Mouse (Mus musculus) common myeloid progenitor, adult 5-6 weeks (primary cell): Measurements from ENCODE around the gene Txn2. TPM values are rescaled to one million over a fixed set of nuclear protein-coding genes. Genes with fewer than 3 reads are reported as not detected.

Source experiments
- ATAC-seq: replicated peaks from 2 replicates; pipeline ENCODE4 v1.8.0; 2016; ENCODE audit warnings: low read depth, mild to moderate bottlenecking, moderate TSS enrichment, inconsistent platforms; ENCODE audit not compliant: poor library complexity, severe bottlenecking
- total RNA-seq: library from RNA; stranded (forward); fragments of 200-1000, 187-1606 nt; gene quantifications from 2 replicates; pipeline ENCODE4 v1.2.3, GENCODE M21; 2017

Gene Txn2
- total RNA-seq, 1 experiment from 2014 or later: 65.4 TPM

DNA sequence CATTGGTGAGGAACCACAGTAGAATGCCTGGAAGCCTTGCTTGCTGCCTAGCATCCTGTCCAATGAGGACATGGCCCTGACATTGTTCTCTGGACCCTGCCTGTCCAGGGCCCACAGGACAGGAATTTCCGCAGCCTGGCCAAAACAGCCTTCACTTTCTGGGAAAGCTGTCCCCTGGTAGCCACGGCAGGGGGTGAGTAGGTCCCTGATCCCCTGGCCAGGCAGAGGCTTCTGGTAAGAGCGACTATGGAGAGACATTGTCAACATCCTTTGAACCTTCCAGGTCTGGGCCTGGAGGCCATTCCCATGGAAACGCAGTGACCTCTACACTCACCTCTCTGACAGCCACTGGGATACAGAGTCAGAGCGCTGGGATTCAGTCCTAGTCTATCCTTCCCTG is 16.8 kb downstream of the Txn2 start:
- ATAC-seq: no peak

DNA sequence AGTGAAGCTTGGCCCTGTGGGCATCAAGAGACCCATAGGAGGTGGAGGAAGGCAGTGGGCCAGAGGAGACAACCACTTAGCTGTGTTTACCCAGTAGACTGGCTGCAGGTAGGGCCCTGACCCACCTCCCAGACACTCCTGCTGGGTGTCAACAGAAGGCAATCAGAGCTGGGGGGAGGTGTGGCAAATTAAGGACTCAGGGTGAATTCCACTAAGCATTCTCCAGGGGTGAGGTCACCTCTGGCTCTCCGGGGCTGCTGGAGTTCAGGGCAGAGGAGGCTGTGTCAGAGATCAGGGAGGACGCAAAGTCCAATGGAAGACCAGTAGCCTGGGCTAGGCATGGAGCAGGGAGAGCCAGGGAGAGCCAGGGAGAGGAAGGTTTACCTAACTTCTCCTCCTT is 17.7 kb downstream of the Txn2 start:
- ATAC-seq: no peak

DNA sequence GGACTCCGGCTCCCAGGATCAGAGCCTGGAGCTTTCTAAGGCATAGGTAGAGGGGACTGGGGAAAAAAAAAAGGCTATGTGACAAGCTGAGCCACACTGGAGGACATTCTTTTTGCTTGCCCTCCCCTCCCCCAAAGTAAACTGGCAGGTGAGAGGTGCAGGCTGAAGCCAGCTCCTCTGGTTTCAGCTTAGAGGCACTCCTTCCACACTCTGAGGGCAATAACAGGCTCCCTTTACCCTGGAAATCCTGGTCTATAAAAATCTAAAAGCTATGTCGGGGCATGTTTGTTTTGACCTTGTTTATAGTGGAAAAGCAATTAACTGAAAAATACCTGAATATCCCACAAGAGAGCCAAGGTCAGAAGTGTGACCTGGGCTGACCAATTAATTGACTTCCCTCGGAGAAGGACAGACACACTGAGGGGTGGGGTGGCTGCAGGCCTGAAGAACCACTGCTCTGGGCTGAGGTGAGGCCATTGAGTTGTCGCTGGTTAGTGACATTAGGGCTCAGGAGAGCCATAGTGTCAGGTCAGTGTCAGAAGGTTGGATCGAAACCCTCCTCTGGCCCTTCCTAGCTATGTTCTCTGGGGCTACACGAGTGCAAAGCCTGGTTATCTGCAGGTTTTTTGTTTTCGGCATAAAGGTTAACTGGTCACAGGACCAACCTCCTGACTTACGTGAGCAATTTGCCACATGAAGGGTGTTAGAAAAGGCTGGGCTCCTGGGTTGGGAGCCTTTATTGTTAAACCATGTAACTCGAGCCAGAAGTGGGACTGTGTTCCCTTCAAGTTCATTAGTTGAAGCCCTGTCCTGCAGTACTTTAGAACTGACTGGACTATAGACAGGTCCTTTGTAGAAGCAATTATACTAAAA is 20.9 kb downstream of the Txn2 start:
- ATAC-seq: no peak

DNA sequence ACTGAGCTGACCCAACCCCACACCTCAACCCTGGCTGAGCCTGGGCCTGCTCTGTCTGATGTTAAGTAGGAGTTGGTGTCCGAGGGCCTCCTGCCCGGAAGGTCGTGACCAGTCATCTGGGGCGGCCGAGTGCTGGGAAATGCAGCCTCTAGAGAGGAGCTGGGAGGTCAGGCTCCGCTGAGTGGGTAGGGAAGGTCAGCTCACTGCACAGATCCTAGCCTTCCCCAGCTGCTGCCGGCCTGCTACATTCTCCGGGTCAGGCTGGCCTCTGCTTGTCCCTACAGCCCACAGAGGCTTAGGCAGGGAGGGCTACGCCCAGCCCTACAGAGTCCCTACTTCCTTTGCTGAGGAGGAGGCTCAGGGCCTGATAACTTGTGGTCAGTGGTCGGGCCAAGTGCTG is 22.3 kb downstream of the Txn2 start:
- ATAC-seq: no peak

DNA sequence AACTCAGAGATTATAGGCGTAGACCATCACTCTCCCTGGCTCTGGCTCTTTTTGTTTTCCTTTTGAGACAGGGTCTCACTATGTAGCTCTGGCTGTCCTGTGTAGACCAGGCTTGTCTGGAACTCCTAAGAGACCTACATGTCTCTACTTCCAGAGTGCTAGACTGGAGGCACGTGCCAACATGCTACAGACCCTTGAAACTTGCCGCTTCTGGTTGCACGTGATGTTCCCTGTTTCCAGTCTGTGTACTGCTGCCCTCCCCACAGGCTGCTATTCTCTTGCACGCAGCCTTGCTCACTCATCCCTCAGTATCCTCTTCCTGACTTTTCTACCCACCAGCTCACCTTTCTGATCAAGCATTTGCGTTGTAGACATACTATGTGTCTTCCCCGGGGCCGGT is 22.7 kb downstream of the Txn2 start:
- no peak for ATAC-seq

DNA sequence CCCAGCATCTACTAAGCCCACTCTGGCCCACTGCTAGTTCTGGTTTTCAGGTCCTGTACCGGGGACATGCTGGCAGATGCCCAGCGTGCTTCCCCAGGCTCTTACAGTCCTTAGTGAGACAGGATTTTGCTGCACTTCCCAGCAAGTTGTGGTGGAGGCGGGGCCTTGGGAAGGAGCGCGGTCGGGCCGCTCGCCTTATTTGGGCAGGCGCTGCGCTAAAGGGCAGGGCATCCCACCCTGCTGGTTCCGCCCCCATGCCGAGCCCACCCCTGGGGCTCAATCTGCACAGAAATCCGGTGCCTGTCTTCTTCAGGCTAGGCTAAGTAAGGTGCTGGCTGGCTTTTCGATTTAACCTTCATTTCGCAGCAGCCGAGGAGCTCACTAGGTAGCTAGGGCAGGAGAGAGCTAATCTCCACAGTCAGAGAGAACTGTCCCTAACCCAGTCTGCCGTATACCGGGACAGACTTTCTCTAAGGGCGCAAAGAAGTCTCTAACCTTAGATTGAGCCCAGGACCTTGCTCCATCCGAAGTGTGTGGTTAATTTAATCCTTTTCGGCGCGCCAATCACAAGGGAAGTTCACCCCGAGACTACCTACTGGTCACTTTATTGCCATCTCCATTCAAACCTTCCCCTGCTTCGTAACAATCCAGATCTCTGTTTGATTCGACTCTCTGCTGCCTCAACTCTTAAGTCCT is 23.4 kb downstream of the Txn2 start:
- ATAC-seq: peak; percentile 93

DNA sequence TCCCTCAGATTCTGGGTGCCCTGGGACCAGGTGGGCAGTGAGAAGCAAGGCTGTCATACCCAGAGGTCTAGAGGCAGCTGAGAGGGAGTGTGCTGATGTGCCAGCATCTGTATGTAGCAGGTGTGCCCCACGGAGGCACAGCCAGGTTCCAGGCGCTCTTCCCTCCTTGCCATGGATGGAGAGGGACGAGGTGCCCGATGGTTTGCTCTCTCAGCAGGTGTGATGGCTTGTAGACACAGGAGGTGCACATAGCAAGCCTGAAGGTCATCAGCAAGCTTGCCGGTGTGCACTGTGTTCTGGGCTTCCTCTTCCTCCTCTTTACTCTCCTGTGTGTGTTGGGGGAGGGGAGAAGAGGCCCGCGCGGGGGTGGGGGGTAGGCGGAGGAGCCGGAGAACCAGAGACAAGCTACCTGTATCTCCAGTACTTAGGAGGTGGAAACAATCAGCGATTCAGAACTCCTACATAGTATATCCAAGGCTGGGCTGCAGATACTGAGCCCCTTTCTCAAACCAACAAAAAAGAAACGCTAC is 24.4 kb downstream of the Txn2 start:
- ATAC-seq: no peak

DNA sequence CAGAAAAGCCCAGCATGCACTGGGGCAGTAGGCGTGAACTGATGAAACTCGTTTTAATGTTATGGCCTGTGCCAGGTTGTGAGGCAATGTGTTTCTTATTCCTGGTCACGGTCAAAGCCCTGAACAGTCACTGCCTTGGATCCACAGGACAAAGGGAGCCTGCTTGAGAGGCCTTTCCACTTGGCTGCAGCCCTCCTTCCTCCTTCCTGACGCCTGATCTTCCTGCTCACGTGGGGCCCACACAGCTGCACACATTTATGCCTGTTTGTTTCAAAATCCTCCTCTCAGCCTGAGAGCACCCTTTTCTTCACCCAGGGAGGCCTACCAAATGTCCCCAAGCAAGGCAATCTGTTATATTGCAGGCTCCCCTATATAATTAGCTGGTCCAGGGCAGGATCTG is 25.6 kb downstream of the Txn2 start:
- ATAC-seq: no peak

DNA sequence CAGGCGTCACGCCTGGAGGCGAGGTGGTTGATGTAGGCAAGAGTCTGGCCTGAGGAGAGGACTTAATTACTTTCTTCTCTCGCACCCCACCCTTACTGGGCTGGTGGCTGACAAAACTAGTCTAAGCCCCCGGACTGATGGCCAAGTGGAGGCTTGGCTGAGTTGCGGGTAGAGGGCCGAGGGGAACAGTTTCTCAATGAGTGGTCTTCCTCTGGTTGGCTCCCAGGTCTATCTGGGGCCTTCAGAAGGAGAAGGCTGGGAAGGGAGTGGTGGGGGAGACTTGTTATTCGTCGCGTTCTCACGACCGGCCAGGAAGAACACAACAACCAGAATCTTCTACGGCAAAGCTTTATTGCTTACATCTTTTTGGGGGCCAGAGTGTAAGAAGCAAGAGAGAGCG is 33.9 kb downstream of the Txn2 start:
- ATAC-seq: no peak

DNA sequence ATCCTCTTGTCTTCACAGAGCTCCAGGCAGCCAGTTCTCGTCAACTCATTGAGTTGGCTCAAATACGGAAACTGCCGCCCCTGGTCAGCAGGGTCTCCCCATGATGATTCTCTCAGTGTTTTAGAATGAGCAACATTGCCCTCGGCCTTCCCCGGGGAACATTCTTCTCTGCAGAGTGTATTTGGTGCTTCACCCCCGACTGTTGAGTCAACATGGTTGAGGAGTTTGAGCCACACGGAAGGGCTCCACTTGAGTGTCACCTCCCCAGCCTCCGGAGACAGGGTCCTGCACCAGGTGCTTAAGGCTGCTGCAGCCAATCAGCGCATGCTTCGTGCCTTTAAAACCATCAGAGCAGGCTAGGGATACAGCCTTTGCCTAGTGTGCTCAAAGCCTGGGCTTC is 35.5 kb downstream of the Txn2 start:
- ATAC-seq: 0 out of 2 replicates have a peak, but pooled peaks have one; percentile 11

DNA sequence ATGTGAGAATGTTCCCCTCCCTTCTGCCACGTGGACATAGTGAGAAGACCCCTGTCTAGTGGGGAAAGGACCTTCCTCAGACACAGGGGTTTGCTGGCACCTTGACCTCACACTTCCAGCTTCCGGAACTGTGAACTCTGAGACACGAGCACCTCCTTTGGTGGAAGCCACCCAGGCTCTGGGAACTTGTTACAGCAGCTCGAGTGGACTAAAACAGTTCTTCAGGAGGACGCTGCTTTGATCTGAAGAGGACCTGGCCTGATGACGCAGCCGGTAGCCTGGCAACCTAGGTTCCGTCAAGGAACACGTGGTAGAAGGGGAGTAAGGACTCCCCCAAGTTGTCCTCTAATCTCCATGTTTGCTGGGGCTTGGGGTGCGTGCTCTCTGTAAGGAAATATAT is 36.4 kb downstream of the Txn2 start:
- no peak for ATAC-seq

DNA sequence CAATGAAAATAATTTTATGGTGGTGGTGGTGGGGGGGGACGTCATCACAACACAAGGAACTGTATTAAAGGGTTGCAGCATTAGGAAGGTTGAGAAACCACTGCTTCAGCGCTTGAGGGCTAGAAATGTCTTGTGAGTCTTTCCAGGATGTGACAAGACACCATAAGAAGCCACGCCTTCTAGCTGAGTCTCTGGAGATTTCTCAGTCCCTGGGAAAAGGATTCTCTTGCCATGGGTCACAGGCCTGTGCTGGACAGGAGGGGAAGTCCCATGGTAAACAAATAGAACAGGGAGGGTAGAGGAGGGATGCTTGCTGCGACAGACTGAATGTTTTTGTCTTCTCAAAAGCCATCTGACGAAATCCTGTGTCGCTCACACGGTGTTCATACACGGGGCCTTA is 37.0 kb downstream of the Txn2 start:
- ATAC-seq: no peak

DNA sequence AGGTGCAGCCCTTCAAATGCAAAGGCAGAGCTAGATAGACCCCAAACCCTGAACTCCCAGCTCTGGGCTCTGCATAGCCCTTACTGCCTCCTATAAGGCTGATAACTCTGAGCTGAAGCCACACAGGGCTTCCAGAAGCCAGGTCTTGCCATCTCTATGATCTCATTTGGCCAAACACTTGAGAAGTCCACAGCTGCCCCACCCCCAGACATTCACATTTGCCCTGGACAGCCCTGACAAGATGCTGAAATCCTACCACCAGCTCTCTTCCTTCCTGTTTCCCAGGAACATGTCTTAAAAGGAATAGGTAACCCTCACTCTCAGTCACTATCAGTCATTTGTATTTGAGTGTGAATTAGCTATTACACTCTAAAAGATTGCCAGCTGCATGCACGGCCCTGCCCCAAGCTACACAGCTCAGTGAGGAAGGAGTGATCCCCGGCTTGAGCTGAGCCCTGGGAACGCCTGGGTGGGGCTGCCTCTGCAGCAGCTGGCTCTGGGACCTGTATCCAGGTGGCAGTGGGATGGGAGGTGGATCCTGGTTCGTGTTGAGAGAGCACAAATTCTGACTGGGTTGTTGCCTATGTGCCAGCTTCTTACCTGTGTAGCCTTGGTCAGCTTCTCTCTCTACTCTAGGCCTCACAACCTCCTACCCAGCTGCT is 38.9 kb downstream of the Txn2 start:
- ATAC-seq: no peak

DNA sequence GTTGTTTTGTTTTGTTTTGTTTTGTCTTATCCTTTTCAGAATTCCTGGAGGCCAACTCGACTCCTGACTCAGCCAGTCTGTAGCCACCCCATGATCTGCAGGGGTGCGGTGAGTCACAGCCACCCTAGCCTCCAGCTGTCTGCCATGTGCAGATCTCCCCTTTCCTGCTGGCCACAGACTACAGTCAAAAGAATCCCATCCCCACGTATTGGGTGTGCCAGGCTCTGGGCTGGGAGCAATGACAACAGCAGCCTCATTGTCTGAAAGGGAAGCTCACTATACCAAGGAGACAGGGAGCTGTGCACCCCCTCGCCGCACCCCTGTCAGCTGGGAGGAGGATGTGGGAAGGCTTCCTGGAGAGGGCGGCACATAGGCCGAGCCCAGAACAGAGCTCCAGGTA is 40.5 kb downstream of the Txn2 start:
- no peak for ATAC-seq

DNA sequence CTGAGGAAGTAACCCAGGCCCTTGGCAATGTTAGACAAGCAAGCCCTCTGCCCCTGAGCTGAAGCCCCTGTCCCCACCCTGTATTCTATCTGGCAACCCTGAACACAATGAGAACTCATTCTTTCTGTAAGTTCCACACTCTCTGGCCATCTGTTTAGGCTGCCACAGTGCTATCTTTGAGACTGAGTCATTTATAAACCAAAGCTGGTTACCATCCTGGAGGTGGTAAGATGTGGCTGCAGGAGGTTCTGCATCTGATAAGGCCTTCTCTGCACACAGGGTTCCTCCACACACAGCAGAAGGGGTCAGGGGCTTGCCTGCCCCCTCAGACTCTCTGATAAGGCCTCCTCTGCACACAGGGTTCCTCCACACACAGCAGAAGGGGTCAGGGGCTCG is 41.7 kb downstream of the Txn2 start:
- peak; percentile 46 for ATAC-seq

DNA sequence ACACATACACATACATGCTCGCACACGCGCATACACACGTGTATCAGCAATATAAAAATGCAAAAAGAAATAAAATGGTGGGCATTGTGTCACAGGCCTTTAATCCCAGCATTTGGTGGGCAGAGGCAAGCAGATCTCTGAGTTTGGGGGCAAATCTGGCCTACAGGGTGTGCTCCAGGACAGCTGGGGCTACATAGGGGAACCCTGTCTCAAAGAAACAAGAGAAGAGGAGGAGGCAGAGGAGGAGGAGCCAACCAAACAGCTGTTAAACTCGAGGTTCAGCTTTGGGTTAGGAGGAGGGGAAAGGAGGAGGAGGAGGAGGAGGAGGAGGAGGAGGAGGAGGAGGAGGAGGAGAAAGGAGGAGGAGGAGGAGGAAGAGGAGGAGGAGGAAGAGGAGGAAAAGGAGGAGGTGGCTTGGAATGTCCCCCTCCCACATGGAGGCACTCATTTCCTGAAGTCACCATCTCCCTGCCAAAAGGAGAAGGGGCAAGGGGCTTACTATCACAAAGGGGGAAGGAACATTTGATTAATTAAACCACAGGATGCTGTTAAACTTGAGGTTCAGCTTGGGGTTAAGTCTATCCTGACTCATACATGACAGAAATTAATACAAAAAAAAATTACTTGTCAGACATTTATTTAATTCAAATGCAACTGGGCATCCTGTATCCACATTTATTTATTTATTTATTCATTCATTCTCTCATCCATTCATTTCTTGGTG is 42.3 kb downstream of the Txn2 start:
- peak; percentile 38 for ATAC-seq

DNA sequence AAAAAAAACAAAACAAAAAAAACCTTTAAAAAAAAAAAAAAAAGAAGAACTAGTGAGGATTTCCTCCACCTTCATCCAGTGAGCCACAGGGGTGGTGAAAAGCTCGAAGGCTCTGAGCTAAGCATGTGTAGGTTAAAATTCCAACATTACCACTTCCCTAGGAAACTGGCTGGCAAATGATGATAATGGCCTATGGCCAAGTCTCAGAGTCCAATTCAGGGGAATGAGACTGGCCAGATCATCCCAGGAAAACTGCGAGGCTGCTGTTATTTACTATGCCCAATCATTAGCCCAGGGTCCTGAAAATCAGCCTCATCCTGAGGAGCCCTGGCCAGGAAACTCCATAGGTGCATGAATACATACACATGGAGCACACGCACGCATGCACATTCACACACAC is 42.9 kb downstream of the Txn2 start:
- no peak for ATAC-seq

DNA sequence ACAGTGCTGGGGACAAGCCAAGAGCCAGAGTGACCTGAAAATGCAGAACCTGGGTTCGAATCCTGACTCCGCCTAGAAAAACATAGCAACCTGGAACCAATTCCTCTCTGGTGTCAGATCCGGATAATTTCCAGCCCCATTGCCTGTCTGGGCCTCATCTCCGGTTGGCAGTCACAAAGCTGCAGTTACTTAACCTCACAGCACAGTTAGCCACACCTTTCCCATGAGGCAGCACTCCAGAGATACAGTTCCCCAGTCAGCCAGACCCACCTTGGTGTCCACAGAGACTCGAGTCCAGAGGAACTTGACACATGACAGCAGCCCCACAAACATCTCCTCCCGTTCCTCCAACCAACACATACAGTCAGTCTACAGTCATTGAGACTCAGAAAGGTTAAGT is 43.6 kb downstream of the Txn2 start:
- ATAC-seq: no peak

DNA sequence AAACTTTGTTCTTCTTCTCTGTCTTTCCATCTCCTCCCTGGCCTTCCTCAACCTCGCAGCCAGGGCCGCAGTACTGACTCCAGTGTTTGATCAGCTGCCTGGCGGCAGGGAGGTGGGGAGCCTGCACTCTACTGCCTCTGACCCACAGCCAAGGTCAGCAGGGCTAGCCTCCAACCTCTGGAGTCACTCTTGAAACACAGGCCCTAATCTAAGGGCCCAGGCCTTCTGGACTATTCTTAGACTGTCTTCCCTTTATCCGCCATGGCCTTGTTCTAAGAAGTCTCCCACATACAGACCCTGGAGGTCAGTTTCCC is 45.2 kb downstream of the Txn2 start:
- ATAC-seq: no peak
